Mouse (Mus musculus) layer of hippocampus, postnatal 36 days (tissue): ENCODE measurements around the gene Gm9837. TPM values are rescaled to one million over a fixed set of nuclear protein-coding genes. Genes with fewer than 3 reads are reported as not detected.
A peak's percentile ranks its signal among the peaks of the same experiment; 100 is the strongest.

Experiments used
- DNase-seq, 2 experiments: peaks; one replicate each; pipeline ENCODE4 v3.0.0; 2022
- total RNA-seq, 2 experiments: library from RNA; stranded (reverse); gene quantifications; 2 replicates each; pipeline ENCODE4 v1.2.3; 2021

The Gm9837 gene
- total RNA-seq, 2 experiments from 2014 or later = 0.56 TPM; not detected in 1

- DNase-seq = no peak
These were observed 16.7 kb upstream of the Gm9837 start for GRCm38 (mm10) chr11:53486822-53487594.

DNA sequence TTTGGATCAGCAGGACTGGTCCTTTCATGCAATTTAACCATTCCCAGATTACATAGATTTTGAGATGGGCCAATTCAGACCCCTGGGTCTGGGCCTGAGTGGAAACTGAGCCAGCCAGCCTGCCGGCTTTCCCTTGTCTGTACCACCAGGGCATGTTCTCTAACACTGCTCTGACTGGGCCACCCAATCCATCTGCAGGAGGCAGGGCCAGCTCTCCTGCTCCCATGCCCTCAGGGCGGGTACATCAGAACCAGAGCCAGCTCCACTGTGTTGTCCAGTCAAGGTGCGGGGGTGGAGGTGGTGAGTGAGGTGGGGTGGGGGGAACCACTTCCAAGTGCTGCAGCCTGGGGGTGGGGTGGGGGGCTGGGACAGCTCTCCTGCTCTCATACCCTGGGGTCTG, 16.1 kb upstream of the Gm9837 start:
- DNase-seq = no peak

DNA sequence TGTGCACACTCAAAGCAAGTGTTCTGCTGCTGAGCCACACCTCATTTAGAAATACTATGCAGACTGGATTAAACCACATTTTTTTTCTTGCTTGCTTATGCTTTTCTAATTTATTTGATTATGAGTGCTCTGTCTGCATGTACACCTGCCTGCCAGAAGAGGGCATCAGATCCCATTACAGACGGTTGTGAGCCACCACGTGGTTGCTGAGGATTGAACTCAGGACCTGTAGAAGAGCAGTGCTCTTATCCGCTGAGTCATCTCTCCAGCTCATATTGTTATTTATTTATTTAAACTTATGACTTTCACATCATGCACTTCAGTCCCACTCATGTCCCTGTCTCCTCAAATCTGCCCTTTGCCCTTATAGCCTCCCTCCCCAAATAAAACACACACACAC, 15.4 kb upstream of the Gm9837 start:
- DNase-seq = no peak

GRCm38 (mm10) chr11:53483159-53483891, 13.0 kb upstream of the Gm9837 start:
- DNase-seq = no peak

DNA sequence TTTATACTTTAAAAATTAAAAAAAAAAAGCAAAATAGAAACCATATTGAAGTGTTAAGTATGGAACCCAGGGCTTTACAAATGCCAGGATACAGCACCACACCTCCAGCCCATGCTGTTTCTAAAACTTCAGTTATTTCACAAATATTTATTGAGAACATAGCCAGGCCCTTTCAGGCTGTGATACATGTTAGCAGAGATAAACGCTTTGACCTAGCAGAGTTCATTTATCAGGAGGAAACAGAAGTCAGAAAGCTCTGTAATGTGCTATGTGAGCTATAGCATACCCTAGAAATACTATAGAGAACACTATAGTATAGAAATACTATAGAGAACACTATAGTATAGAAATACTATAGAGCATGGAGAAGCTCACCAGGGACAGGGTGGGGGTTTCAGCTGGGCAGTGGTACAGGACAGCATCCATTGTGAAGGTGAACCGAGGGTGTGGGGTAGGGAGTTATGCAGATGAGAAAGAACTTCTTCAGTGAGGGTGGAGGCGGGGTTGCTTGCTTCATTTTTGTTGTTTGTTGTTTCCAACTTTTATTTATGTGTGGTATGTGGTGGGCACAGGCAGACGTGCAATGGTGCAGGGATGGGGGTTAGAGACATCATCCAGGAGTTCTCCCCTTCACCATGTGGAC, 10.9 kb upstream of the Gm9837 start:
- no peak for DNase-seq

DNA sequence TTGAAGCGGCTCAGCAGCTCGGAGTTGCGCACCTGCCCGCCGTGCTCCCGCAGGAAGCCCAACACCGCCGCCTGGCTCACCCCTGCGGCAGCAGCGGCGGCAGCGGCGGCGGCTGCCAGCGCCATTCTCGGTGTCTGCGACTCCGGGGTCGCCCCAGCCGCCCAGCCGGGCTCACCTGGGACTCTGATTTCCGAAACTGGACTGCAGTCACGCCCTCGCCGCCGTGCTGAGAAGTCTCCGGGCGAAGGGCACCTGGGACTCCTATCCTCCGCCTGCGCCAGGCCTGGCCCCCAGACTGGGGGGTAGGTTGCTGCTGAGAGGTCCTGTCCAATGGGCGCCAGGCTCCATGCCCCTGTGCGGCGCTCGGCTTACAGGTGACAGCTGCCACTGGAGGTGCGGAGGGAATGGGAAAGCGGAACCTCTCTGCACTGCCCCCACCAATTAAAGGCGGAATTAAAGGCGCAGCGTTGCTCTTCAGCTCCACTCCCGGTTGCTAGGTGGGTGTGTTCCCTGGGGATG, 9.6 kb upstream of the Gm9837 start, which contains the start of the genes Gm9945 and Sowaha:
Gene Gm9945 (plus strand): TSS at position 384 of the 519 bp plus-strand sequence.
Gene Sowaha (minus strand): TSS at position 492 of the 519 bp plus-strand sequence.
- DNase-seq = peak; percentile 75 to 78

DNA sequence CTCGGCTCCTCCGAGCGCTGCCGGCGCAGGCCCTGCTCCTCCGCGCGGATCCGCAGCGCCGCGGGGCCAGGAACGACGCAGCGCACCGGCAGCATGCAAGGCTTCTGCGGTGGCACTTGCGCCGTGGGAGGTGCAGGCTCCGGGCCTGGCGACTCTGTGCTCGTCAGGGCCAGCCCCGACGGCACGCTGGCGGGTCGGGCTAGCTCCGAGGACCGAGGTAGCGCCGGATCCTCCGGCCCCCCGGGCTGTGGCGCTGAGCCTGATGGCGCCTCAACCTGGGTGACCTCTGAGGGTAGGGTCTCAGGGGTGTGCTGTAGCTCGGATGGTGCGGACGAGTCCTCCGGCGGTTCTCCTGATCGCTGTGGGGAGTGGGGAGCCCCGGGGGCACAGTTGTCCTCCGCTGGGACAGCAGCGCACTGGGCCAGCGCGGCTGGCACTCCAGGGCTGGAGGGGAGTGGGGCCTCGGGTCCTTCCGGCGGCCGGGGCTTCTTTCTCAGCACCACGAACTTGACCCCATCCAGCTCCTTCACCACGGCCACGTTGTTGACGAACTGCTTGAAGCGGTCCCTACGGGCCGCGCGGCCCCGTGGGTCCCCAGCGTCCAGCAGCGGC, 9.0 kb upstream of the Gm9837 start:
- peak in 1 of 2 experiments; percentile 47 for DNase-seq

GRCm38 (mm10) chr11:53478383-53479170, 8.3 kb upstream of the Gm9837 start:
- no peak for DNase-seq

GRCm38 (mm10) chr11:53477833-53478232, 7.6 kb upstream of the Gm9837 start:
- DNase-seq = no peak

DNA sequence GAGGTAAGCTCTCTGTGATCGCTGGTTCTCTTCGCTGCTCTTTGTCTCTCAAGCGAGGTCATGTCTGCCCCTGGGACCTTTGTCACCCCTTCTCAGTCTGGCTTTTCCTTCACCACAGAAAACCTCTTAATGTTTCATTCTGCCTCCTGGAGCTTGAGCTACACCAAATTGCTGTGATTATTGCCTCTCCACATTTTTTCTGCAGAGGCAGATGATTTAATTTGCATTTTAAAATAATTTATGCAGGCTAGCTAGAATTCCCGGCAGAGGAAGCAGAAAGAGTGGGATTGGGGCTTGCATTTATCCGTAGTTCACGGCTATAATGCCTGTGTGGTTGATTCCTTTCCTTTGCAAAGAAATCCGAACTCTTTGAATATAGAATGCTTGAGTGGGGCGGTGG, 5.3 kb upstream of the Gm9837 start:
- DNase-seq = no peak

GRCm38 (mm10) chr11:53472709-53473108, 2.4 kb upstream of the Gm9837 start:
- no peak for DNase-seq

GRCm38 (mm10) chr11:53469294-53469967, 848 bp downstream of the Gm9837 start:
- DNase-seq = no peak

- peak; percentile 81 to 82 for DNase-seq
These were observed 3.9 kb downstream of the Gm9837 start for GRCm38 (mm10) chr11:53466231-53466971.

GRCm38 (mm10) chr11:53463551-53464424, 6.5 kb downstream of the Gm9837 start:
- DNase-seq = peak; percentile 35 to 56

DNA sequence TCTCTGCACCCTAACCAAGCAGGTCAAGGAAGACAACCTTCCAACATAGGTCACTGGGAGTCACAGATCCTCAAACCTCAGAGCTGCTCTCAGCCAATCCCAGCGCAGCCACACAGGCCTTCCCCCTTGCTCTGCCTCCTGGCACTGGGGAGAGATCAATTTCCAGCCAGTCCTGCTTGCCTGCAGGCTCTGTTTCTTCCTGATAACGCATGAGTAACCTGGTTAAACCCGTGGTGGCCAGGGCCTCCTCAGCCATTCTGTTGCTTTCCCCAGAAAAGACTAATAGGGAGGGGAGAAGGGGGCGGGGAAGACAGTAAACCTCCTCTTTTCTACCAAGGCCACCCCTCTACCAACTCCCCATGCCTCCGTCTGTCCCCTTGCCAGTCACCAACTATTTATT, 8.6 kb downstream of the Gm9837 start:
- DNase-seq = no peak

DNA sequence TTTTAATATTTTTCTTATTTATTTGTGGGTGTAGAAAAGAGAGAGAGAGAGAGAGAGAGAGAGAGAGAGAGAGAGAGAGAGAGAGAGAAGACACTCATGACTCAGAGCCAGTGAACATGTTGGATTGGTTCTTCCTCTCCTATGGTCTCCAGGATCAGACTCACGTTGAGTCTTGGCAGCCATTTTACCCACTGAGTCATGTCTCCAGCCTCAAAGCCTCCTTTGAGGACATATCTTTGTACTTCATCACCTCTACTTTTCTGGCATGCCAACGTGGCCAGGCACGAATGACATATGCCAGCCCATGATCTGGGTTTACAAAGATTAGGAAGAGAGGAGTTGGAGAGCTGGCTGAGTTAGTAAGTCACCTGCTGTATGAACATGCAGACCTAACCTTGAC, 10.1 kb downstream of the Gm9837 start:
- DNase-seq = no peak

- DNase-seq = no peak
These were observed 11.3 kb downstream of the Gm9837 start for GRCm38 (mm10) chr11:53458996-53459395.

GRCm38 (mm10) chr11:53457372-53457954, 12.8 kb downstream of the Gm9837 start:
- DNase-seq = no peak
